Mouse (Mus musculus) NIH3T3 (cell line): ENCODE measurements around the gene Rbm39.

ENCODE experiments used
- DNase-seq: peaks from one replicate; pipeline ENCODE4 v3.0.0-alpha.2; 2012; ENCODE audit warnings: low read depth

Gene Rbm39

DNA sequence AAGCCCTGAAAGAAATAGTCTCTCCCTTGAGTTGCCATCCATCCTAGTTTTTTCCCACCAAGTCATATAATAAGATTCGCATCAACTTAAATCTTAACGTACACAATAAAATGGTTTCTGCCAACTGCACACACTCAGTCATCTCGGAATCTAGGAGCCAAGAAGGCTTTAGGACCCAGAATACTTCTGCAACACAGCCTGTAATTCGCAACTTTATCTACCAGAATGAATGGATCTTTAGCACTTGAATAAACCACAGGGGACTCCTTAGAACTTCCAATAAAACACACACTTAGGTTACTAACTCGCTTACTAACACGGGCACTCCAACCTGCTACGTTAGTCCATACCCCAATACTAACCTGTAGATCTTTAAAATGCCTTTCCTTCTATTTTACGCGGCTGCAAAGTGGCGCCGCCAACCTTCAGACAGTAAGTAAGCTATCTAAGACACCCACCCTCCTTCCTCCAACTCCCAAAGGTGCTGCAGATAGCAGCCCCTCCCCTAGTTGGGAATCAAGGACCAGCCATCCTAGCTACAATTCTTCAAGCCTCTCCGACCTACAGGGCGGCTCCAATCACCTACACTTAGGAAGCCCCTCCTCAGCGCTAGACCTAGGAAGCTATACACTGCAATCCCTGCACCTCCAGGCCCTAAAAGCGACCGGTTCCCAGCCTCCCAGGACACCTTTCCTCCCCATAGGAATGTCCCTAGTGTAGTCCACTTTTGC lies 69.2 kb downstream of the Rbm39 start:
- DNase-seq: peak; percentile 54
